8 mouse cellular contexts compared by ENCODE assay signal in genomic region chr5:143464100-143464756, GRCm38 (mm10). TPM values are rescaled to one million over a fixed set of nuclear protein-coding genes. Genes with fewer than 3 reads are reported as not detected.
DNase-seq lines count a peak whose midpoint lies in the region; ATAC-seq and TF ChIP-seq lines count a peak whose summit lies in the region.

Gene Daglb, plus strand, starts transcription at chr5:143464584.

- H3K9me3 ChIP-seq in hindbrain, embryonic 14.5 days (ENCODE audit: control insufficient read depth, low read length), result no peaks in the 10 kb centered on the region

- peak within 1 kb of the TSS; percentile 66 for H3K4me3 ChIP-seq in hindbrain, embryonic 14.5 days (replicated peaks; ENCODE audit: low read length)

- peaks cover 14% of the 10 kb centered on the region for H3K4me1 ChIP-seq in hindbrain, embryonic 14.5 days (replicated peaks; ENCODE audit: control insufficient read depth, insufficient read depth, low read length)

- ATAC-seq in Patski, result peak; percentile 89
- ATAC-seq in hindbrain, embryonic 14.5 days (ENCODE audit: low FRiP score), result peak; percentile 97

- H3K36me3 ChIP-seq in hindbrain, embryonic 14.5 days (replicated peaks; ENCODE audit: control insufficient read depth, insufficient read depth), result peaks cover 21% of the 10 kb centered on the region

- peak within 1 kb of the TSS; percentile 73 for H3K27ac ChIP-seq in hindbrain, embryonic 14.5 days

- peaks cover 6% of the 10 kb centered on the region for H3K27me3 ChIP-seq in Patski
- H3K27me3 ChIP-seq in hindbrain, embryonic 14.5 days (ENCODE audit: control insufficient read depth, insufficient read depth, low read length), result no peaks in the 10 kb centered on the region

- TF ChIP-seq CTCF in Patski (IDR thresholded peaks at IDR 0.05), result no peak

- 3% methylated on average over 43 of the region's 43 CpGs for WGBS in hindbrain, embryonic 14.5 days

- POLR2A ChIA-PET in Patski (lab: Charles Lee), result interaction anchor here (0.7 to 1.4 kb wide), 4 partner anchors 9 to 64 kb away, joined by 3 to 5 read pairs (median 4); partner anchors contain the start of gene Rac1

- in situ Hi-C loops in Patski (cut with MboI; ENCODE audit: low pct_unique_long_range_greater_than_20kb), result no loop called here

- peak within 1 kb of the TSS; percentile 76 for H3K9ac ChIP-seq in hindbrain, embryonic 14.5 days

- peak within 1 kb of the TSS; percentile 80 for H3K4me2 ChIP-seq in hindbrain, embryonic 14.5 days (replicated peaks)

- peak; percentile 56 for DNase-seq in Patski (ENCODE audit: low read depth, low spot score)
- peak; percentile 92 to 94 for DNase-seq in cerebellum, postnatal 14 days
- DNase-seq in frontal cortex, postnatal 25 days (ENCODE audit: low spot score in 2 of 2), result peak; percentile 76 to 88
- peak; percentile 92 for DNase-seq in hindbrain, embryonic 14.5 days (ENCODE audit: low spot score)
- DNase-seq in layer of hippocampus, postnatal 36 days, result peak; percentile 86
- peak; percentile 93 for DNase-seq in lung, postnatal 36 days
- DNase-seq in retina, postnatal 1 day, result peak; percentile 95
- peak; percentile 74 to 83 for DNase-seq in urinary bladder, adult 18-20 months (ENCODE audit: low spot score in 2 of 2)

- CTCF ChIA-PET in Patski (lab: Charles Lee), result interaction anchor here (1.4 kb wide), 3 partner anchors 8 to 16 kb away, joined by 3 to 4 read pairs (median 3); no protein-coding TSS in a partner anchor

RNA-seq across cellular contexts. Expression of gene Daglb, which starts in this region (rescaled TPM):
- polyA plus RNA-seq in Patski (2021), result 7.3 TPM
- polyA plus RNA-seq in hindbrain, embryonic 14.5 days (2014; fragmentation: Nextera tagmentation; extraction: Ambion mirVana), result 17.1 and 17.5 TPM in 2 replicates
- total RNA-seq in layer of hippocampus, postnatal 36 days (2021), result 10 to 100 TPM; 25.9 to 26.4 TPM

Comparison
In these comparisons a context has a peak if more than half of its experiments do, and no peak if none do; other contexts are left out.
1. Peak in every context shown above with its lines: DNase-seq, ATAC-seq, H3K4me3 ChIP-seq and H3K27ac ChIP-seq.